Mouse (Mus musculus): ENCODE results near the gene Rnf19b. TPM values are rescaled to one million over a fixed set of nuclear protein-coding genes. Genes with fewer than 3 reads are reported as not detected.
A peak's percentile ranks its signal among the peaks of the same experiment; 100 is the strongest.

The Rnf19b gene
- polyA plus RNA-seq, 1 experiment = 30.2 TPM

GRCm38 (mm10) chr4:129117720-129118510 lies 59.8 kb downstream of the Rnf19b start:
- DNase-seq (ENCODE audit: low read depth) = peak; percentile 57

GRCm38 (mm10) chr4:129119708-129120107 lies 61.6 kb downstream of the Rnf19b start:
- no peak for DNase-seq (ENCODE audit: low read depth)

- no peak for DNase-seq (ENCODE audit: low read depth)
These were observed 62.7 kb downstream of the Rnf19b start for GRCm38 (mm10) chr4:129120520-129121445.

DNA sequence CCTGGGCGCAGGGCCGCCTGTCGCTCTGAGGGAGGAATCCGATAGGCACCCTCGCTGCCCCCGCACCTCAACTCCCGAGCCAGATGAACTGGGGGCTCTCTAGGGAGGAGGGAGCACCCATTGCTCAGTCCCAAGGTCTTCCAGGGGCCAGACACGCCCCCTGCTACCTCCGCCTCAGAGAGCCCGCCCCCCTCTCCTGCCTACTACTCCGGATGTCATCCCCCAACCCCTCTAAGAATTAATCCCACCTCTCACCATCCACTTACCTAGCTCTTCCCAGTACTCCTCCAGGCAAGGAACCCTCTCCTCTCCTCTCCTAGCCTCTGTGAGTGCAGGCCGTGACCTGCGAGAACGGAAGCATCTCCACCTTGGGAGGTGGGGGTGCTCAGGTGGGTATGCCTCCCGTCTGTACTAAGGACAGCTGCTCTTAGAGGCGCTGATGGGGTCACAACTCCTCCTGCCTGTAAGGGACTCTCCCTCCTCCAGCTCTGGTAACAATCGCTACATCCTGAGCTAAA lies 63.6 kb downstream of the Rnf19b start, which contains the start of gene Hpca:
Gene Hpca (minus strand): TSS at position 468 of the 518 bp plus-strand sequence.
- DNase-seq (ENCODE audit: low read depth) = no peak

- DNase-seq (ENCODE audit: low read depth) = no peak
These were observed 64.0 kb downstream of the Rnf19b start for GRCm38 (mm10) chr4:129122107-129122506.

- DNase-seq (ENCODE audit: low read depth) = no peak
These were observed 64.6 kb downstream of the Rnf19b start for GRCm38 (mm10) chr4:129122719-129123118.

DNA sequence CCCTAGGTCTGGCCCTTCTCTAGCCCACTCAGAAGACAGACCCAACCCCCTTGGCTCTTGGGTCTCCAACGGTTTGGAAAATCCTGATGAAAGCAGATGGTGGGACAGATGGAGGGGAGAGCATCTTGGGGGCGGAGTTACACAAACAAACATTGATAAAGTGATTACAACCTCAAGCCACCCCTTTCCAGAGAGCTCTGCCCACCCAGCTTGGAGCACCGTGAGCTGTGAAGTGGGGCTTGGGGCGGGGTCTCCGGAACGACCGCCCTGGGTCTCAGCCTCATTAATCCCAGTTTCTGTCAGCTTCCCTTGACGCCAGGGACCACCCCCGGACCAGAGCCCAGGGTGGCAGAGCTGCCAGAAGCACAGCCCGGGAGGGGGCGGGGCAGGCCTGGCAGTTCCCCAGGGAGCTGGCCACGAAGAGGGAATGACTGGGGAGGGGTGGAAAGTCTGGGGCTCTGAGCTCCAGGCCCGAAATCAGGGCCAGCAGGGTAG lies 66.6 kb downstream of the Rnf19b start:
- DNase-seq (ENCODE audit: low read depth) = no peak

DNA sequence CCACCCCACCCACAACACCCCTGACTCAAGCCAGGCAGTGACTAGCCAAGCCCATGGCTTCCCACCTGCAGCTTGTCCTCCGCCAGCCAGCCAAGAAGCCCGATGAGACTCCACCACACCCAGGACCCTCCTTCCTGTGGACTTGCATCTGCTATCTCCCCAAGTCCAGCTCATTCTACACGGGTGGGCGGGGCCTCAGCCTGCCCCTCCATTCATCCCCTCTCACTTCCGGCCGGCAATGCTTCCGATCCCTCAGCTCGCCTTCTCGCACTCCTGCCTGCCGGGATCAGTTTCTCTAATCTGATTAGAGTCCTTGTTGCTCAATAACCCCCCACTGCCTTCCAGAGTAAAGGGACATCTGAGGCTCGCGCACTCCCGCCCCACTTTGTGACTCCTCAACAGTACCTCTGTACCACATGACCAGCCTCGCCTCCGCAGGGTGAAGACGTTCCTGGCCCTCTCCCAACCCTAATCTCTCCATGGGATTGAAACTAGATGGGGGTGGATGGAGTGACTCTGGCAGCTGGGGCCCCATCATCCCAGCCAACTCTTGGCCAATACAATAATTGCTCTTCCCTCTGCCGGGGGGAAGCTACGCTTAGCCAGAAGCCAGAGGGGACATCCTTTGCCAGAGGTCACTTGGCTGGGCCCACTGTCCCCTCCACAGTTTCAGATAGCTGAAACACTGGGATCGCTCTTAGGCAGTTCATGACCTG lies 67.8 kb downstream of the Rnf19b start:
- DNase-seq (ENCODE audit: low read depth) = peak; percentile 70

DNA sequence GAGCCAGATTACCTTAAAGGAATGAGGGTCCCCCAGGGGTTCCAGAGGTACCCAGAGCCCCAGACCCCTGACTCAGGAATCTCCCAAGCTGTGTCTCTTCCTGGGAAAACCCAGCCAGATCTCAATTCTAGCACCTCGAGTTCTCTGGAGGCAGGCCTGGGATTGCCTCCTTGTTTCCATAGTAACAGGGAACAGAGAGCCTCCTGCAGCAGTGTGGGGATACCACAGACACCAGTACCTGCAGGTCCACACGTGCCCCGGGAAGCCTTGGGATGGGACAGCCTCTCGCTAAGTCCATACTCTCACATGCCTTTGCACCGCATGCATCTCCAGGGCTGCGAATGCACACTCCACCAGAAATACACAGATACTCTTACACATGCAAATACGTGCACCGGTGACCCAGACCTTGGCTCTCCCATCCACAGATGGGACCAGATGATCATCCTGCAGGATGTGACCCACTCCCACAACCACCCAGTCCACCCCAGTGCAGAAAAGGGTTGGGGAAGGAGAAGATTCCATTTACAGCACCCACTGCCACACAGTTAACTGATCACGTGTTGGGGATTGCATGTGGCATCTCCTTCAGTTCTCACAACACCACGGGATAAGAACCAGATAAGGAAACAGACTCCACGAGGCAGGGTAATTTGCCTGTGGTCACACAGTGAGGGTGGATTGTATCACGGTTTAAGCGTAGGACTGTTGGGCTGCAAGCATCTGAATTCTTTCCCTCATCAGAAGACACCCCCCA lies 70.7 kb downstream of the Rnf19b start:
- no peak for DNase-seq (ENCODE audit: low read depth)

DNA sequence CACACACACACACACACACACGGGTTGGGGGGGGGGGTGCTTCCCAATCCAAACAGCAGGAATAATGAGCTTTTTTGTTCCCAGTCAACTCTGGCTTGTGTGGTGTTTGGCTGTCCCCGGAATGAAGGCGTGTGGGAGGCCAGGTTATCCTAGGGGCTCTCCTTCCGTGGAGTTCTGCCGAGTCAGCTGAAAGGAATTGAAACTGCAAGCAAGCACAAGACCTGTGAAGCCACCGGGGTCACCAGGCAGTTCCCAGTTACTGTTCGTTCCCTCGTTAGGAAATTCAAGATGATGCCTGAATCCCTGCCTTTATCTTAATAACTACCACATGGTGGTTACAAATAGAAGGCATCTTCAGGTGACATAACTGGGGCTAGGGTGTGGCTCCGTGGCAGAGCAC lies 71.3 kb downstream of the Rnf19b start:
- DNase-seq (ENCODE audit: low read depth) = no peak

DNA sequence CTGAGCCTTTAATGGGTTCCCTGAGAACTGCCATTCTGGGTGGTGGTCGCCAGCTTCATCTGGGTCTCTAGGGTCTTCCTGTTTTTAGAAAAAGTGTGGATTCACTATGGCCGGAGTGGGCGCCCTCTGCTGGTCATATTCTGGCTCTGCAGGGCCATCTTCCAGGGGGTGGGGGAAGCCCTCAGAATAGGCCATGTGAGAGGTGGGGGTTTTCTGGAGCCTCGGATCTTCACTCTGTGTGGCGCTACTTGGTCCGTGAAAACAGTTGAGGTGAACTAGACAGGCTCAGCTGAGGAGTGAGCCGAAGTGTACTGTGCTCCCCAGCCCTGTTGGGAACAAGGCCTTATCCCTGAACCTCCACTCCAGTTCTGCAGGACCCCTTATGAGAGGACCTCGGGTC lies 72.1 kb downstream of the Rnf19b start:
- DNase-seq (ENCODE audit: low read depth) = no peak

GRCm38 (mm10) chr4:129130755-129131303 lies 72.8 kb downstream of the Rnf19b start:
- DNase-seq (ENCODE audit: low read depth) = no peak

DNA sequence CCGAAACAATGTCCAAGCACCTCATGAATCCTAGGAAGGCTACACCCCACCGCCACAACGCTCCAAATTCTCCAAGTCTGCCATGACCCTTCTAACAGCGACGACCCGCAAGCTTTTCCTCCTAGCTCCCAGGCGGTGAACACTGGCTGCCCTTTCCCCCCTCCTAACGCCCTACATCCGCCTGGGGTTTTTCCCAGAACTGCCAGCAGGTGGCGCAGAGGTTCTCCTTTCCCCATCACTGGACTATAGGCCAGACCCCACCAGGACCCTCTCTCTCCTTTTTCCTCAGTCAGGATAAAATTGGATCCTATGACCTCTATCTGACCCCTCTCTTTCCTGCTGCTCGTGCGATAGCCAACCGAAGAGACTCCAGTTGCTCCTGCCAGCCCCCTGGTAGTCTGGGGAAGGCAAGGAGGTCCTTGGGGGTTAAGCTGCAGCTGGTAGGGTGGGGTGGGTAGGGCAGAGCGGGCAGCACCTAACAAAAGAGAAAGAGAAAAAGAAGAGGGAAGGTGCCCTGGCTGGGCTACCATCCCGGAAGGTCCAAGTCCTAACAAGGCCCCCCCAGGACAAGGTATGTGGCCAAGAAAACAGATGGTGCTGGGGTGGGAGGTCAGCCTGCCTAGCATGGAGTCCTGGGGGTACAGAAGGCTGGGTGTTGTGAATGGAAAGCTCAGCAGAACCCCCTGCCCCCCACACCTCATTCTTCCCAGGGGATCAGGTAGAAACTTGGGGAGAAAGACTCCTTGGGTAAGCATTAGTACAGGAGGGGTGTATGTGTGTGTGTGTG lies 76.9 kb downstream of the Rnf19b start:
- DNase-seq (ENCODE audit: low read depth) = no peak

Other genes with a start within 250 kb of the Rnf19b start
- gene Trim62, start 174.7 kb upstream of the Rnf19b start, polyA plus RNA-seq (2012; rRNA removed) = 2.9 and 4.4 TPM in 2 replicates
- gene Azin2, start 95.8 kb upstream of the Rnf19b start, polyA plus RNA-seq (2012; rRNA removed) = 25.9 and 28.3 TPM in 2 replicates
- gene Ak2, start 66.3 kb upstream of the Rnf19b start, polyA plus RNA-seq (2012; rRNA removed) = 79.2 and 129 TPM in 2 replicates
- 1.8 and 3.1 TPM in 2 replicates for gene Tmem54, start 47.3 kb downstream of the Rnf19b start, polyA plus RNA-seq (2012; rRNA removed)
- 2.8 and 4.2 TPM in 2 replicates for gene Hpca, start 63.8 kb downstream of the Rnf19b start, polyA plus RNA-seq (2012; rRNA removed)
- 1.5 and 2.1 TPM in 2 replicates for gene Fndc5, start 78.7 kb downstream of the Rnf19b start, polyA plus RNA-seq (2012; rRNA removed)
- gene S100pbp, start 131.5 kb downstream of the Rnf19b start, polyA plus RNA-seq (2012; rRNA removed) = 14.7 and 18.9 TPM in 2 replicates
- 23.4 and 25.4 TPM in 2 replicates for gene Yars, start 131.5 kb downstream of the Rnf19b start, polyA plus RNA-seq (2012; rRNA removed)
- 20.6 and 26.5 TPM in 2 replicates for gene C77080, start 203.1 kb downstream of the Rnf19b start, polyA plus RNA-seq (2012; rRNA removed)
- 1.4 and 2.0 TPM in 2 replicates for gene Sync, start 229.3 kb downstream of the Rnf19b start, polyA plus RNA-seq (2012; rRNA removed)

Data from gonadal fat pad, adult 2 months (tissue).